Mouse (Mus musculus) MEL (cell line): ENCODE results near the gene Cnot8. TPM values are rescaled to one million over a fixed set of nuclear protein-coding genes. Genes with fewer than 3 reads are reported as not detected.

ENCODE experiments used
- DNase-seq: peaks from one replicate; pipeline ENCODE4 v3.0.0; 2011; ENCODE audit warnings: low read depth, low spot score
- H3K27ac ChIP-seq: 2 replicates; pipeline ENCODE4 v1.5.1; 2012; ENCODE audit warnings: low read depth, mild to moderate bottlenecking, control low read depth, low read length, moderate library complexity; ENCODE audit not compliant: control insufficient read depth
- H3K27me3 ChIP-seq, 2 experiments: fragments of 150-350 bp in 1 of 2; sonication (generic) in 1 of 2; 2 replicates each; pipeline ENCODE4 v1.6.1; 2012; ENCODE audit warnings: low read length in 2 of 2, mild to moderate bottlenecking in 2 of 2, improper control_type of control experiment in 1 of 2, moderate library complexity in 1 of 2; ENCODE audit not compliant: insufficient read depth in 2 of 2, control insufficient read depth in 1 of 2
- H3K36me3 ChIP-seq, 2 experiments: 2 replicates each; pipeline ENCODE4 v1.6.1; 2012 to 2014; ENCODE audit warnings: low read length in 2 of 2, improper control_type of control experiment in 1 of 2, inconsistent platforms in 1 of 2, mild to moderate bottlenecking in 1 of 2; ENCODE audit not compliant: insufficient read depth in 2 of 2, control insufficient read depth in 1 of 2
- H3K4me1 ChIP-seq, 2 experiments: fragments of 150-350 bp in 1 of 2; sonication (generic) in 1 of 2; 2 replicates each; pipeline ENCODE4 v1.6.1; 2012; ENCODE audit warnings: low read length in 2 of 2, improper control_type of control experiment in 1 of 2, mild to moderate bottlenecking in 1 of 2; ENCODE audit not compliant: insufficient read depth in 2 of 2, control insufficient read depth in 1 of 2
- H3K4me3 ChIP-seq, 2 experiments: fragments of 150-350 bp in 1 of 2; sonication (generic) in 1 of 2; 2 replicates each; pipeline ENCODE4 v1.5.1; 2012; ENCODE audit warnings: low read depth in 2 of 2, low read length in 2 of 2, mild to moderate bottlenecking in 2 of 2, moderate library complexity in 2 of 2, control low read depth in 1 of 2, improper control_type of control experiment in 1 of 2; ENCODE audit not compliant: control insufficient read depth in 1 of 2, insufficient read depth in 1 of 2
- H3K79me2 ChIP-seq: 2 replicates; pipeline ENCODE4 v1.6.1; 2012; ENCODE audit warnings: mild to moderate bottlenecking, low read length, moderate library complexity; ENCODE audit not compliant: control insufficient read depth, poor library complexity, insufficient read depth
- H3K9ac ChIP-seq: 2 replicates; pipeline ENCODE4 v1.6.1; 2012; ENCODE audit warnings: low read depth, mild to moderate bottlenecking, control low read depth, low read length, moderate library complexity; ENCODE audit not compliant: control insufficient read depth, poor library complexity, severe bottlenecking
- H3K9me3 ChIP-seq: fragments of 150-350 bp; sonication (generic); replicated peaks from 2 replicates; pipeline ENCODE4 v1.6.1; 2012; ENCODE audit warnings: mild to moderate bottlenecking, low read length, improper control_type of control experiment, moderate library complexity; ENCODE audit not compliant: insufficient read depth
- BHLHE40 ChIP-seq: IDR thresholded peaks from 2 replicates; pipeline ENCODE4 v1.6.1; 2012; ENCODE audit warnings: low read depth, mild to moderate bottlenecking, inconsistent platforms, low read length, improper control_type of control experiment, borderline replicate concordance
- CTCF ChIP-seq, 3 experiments: IDR thresholded peaks in 2 of 3; conservative IDR thresholded peaks in 1 of 3; 2 replicates each; pipeline ENCODE4 v1.5.1; 2011 to 2012; ENCODE audit warnings: low read length in 3 of 3, low read depth in 2 of 3, mild to moderate bottlenecking in 2 of 3, improper control_type of control experiment in 1 of 3, inconsistent platforms in 1 of 3, mixed read lengths in 1 of 3, moderate library complexity in 1 of 3; ENCODE audit not compliant: control insufficient read depth in 1 of 3, insufficient read depth in 1 of 3, poor library complexity in 1 of 3, severe bottlenecking in 1 of 3
- E2F4 ChIP-seq: IDR thresholded peaks from 2 replicates; pipeline ENCODE4 v1.6.1; 2011; ENCODE audit warnings: low read depth, low read length, improper control_type of control experiment, borderline replicate concordance
- ELF1 ChIP-seq: IDR thresholded peaks from 2 replicates; pipeline ENCODE4 v1.6.1; 2014; ENCODE audit warnings: low read depth, mild to moderate bottlenecking, inconsistent platforms, low read length, improper control_type of control experiment, moderate library complexity
- ETS1 ChIP-seq: IDR thresholded peaks from 2 replicates; pipeline ENCODE4 v1.6.1; 2012; ENCODE audit warnings: low read depth, mild to moderate bottlenecking, inconsistent platforms, low read length, improper control_type of control experiment, moderate library complexity
- GABPA ChIP-seq: IDR thresholded peaks from 2 replicates; pipeline ENCODE4 v1.6.1; 2012; ENCODE audit warnings: low read depth, mild to moderate bottlenecking, inconsistent platforms, low read length, improper control_type of control experiment, moderate library complexity
- GATA1 ChIP-seq: IDR thresholded peaks from 2 replicates; pipeline ENCODE4 v1.6.1; 2011; ENCODE audit warnings: low read depth, low read length, improper control_type of control experiment
- JUND ChIP-seq: IDR thresholded peaks from 2 replicates; pipeline ENCODE4 v1.6.1; 2011; ENCODE audit warnings: low read depth, mild to moderate bottlenecking, improper control_type of control experiment, low read length
- KAT2A ChIP-seq: conservative IDR thresholded peaks from 2 replicates; pipeline ENCODE4 v1.6.1; 2012; ENCODE audit warnings: low read depth, low read length, improper control_type of control experiment, inconsistent platforms
- MAFK ChIP-seq: IDR thresholded peaks from 2 replicates; pipeline ENCODE4 v1.6.1; 2011; ENCODE audit warnings: low read depth, mild to moderate bottlenecking, low read length, improper control_type of control experiment, borderline replicate concordance
- MXI1 ChIP-seq: IDR thresholded peaks from 2 replicates; pipeline ENCODE4 v1.6.1; 2011; ENCODE audit warnings: mild to moderate bottlenecking, low read depth, low read length, improper control_type of control experiment
- MYB ChIP-seq: IDR thresholded peaks from 2 replicates; pipeline ENCODE4 v1.6.1; 2011; ENCODE audit warnings: mild to moderate bottlenecking, low read depth, low read length, improper control_type of control experiment
- MYC ChIP-seq: IDR thresholded peaks from 2 replicates; pipeline ENCODE4 v1.6.1; 2011; ENCODE audit warnings: low read depth, mild to moderate bottlenecking, low read length, improper control_type of control experiment, moderate library complexity
- NELFE ChIP-seq: IDR thresholded peaks from 2 replicates; pipeline ENCODE4 v1.6.1; 2011; ENCODE audit warnings: low read depth, low read length, improper control_type of control experiment
- NRF1 ChIP-seq: IDR thresholded peaks from 2 replicates; pipeline ENCODE4 v1.6.1; 2014; ENCODE audit warnings: low read depth, mild to moderate bottlenecking, inconsistent platforms, low read length, improper control_type of control experiment, moderate library complexity; ENCODE audit not compliant: poor library complexity, insufficient read depth, severe bottlenecking
- POLR2A ChIP-seq, 2 experiments: IDR thresholded peaks; 2 replicates each; pipeline ENCODE4 v1.6.1; 2011 to 2012; ENCODE audit warnings: low read length in 2 of 2, mild to moderate bottlenecking in 2 of 2, control low read depth in 1 of 2, improper control_type of control experiment in 1 of 2, low read depth in 1 of 2, moderate library complexity in 1 of 2; ENCODE audit not compliant: control insufficient read depth in 1 of 2, insufficient read depth in 1 of 2, poor library complexity in 1 of 2
- POLR2AphosphoS2 ChIP-seq: IDR thresholded peaks from 2 replicates; pipeline ENCODE4 v1.6.1; 2011; ENCODE audit warnings: low read length, improper control_type of control experiment
- POLR2AphosphoS5 ChIP-seq: IDR thresholded peaks from 2 replicates; pipeline ENCODE4 v1.6.1; 2012; ENCODE audit warnings: low read depth, borderline replicate concordance, mild to moderate bottlenecking, inconsistent platforms, low read length, moderate library complexity, mixed read lengths
- RAD21 ChIP-seq: IDR thresholded peaks from 2 replicates; pipeline ENCODE4 v1.6.1; 2011; ENCODE audit warnings: mild to moderate bottlenecking, low read depth, low read length, improper control_type of control experiment
- SIN3A ChIP-seq: IDR thresholded peaks from 2 replicates; pipeline ENCODE4 v1.6.1; 2012; ENCODE audit warnings: low read length, improper control_type of control experiment, inconsistent platforms
- TCF12 ChIP-seq: IDR thresholded peaks from 2 replicates; pipeline ENCODE4 v1.6.1; 2014; ENCODE audit warnings: low read depth, mild to moderate bottlenecking, inconsistent platforms, low read length, improper control_type of control experiment, moderate library complexity
- UBTF ChIP-seq: IDR thresholded peaks from 2 replicates; pipeline ENCODE4 v1.6.1; 2012; ENCODE audit warnings: low read depth, mild to moderate bottlenecking, inconsistent platforms, low read length, improper control_type of control experiment, moderate library complexity, borderline replicate concordance; ENCODE audit not compliant: insufficient read depth
- USF1 ChIP-seq: IDR thresholded peaks from 2 replicates; pipeline ENCODE4 v1.6.1; 2014; ENCODE audit warnings: low read depth, mild to moderate bottlenecking, inconsistent platforms, low read length, improper control_type of control experiment, moderate library complexity
- USF2 ChIP-seq, 2 experiments: IDR thresholded peaks; 2 replicates each; pipeline ENCODE4 v1.6.1; 2011 to 2012; ENCODE audit warnings: improper control_type of control experiment in 2 of 2, low read length in 2 of 2, borderline replicate concordance in 1 of 2, inconsistent platforms in 1 of 2, low read depth in 1 of 2, mild to moderate bottlenecking in 1 of 2; ENCODE audit not compliant: insufficient read depth in 1 of 2
- ZC3H11A ChIP-seq: IDR thresholded peaks from 2 replicates; pipeline ENCODE4 v1.6.1; 2012; ENCODE audit warnings: low read depth, mild to moderate bottlenecking, inconsistent platforms, low read length, improper control_type of control experiment
- ZNF384 ChIP-seq: IDR thresholded peaks from 2 replicates; pipeline ENCODE4 v1.6.1; 2012; ENCODE audit warnings: low read depth, mild to moderate bottlenecking, inconsistent platforms, low read length, improper control_type of control experiment
- polyA plus RNA-seq, 2 experiments: library from polyadenylated mRNA; stranded (reverse) in 1 of 2; unstranded in 1 of 2; fragments of >175 nt in 1 of 2; fragments of >200 nt in 1 of 2; gene quantifications; 2 replicates each; pipeline versions ENCODE4 v1.2.1 to v1.2.4; 2012; ENCODE audit warnings: low replicate concordance in 2 of 2, low read depth in 1 of 2; ENCODE audit not compliant: insufficient read length in 2 of 2, insufficient read depth in 1 of 2, missing spikeins in 1 of 2
- total RNA-seq: library from RNA; depleted of rRNA; stranded (reverse); fragments of 300-350 nt; gene quantifications from 2 replicates; pipeline ENCODE4 v1.2.3, GENCODE M21; 2012

Gene Cnot8
- total and polyA plus RNA-seq, 3 experiments: 52.9 to 70.3 TPM; not detected in 1

GRCm38 (mm10) chr11:58093021-58093528 lies 10.9 kb upstream of the Cnot8 start, which contains the start of gene Gm12248 (continued):
- TF ChIP-seq MYB: 0 out of 2 replicates have a peak, but pooled peaks have one; percentile 1
- TF ChIP-seq ELF1: peak; percentile 43; the same call in 1 of the 2 replicates
- TF ChIP-seq KAT2A: no peak

GRCm38 (mm10) chr11:58094766-58095165 lies 9.2 kb upstream of the Cnot8 start:
- Histone ChIP-seq H3K27ac (no peak overlapping the region), H3K4me3 (no peak overlapping the region), H3K4me1 (peaks cover 4 to 6% of the 10 kb centered on the region in 2 experiments; a peak in 3 of 4 replicates), H3K36me3 (peaks cover 0 to 4% of the 10 kb centered on the region in 2 experiments; a peak in 1 of 4 replicates)
- no peak for DNase-seq
- no peak for TF ChIP-seq MXI1
- TF ChIP-seq SIN3A: no peak
- no peak for TF ChIP-seq E2F4
- TF ChIP-seq GABPA: no peak
- no peak for TF ChIP-seq POLR2AphosphoS5
- TF ChIP-seq KAT2A: no peak
- no peak for TF ChIP-seq TCF12
- no peak for TF ChIP-seq RAD21
- TF ChIP-seq POLR2A (IDR thresholded peaks at IDR 0.05; ENCODE audit: control insufficient read depth in 1 of 2, insufficient read depth in 1 of 2, low read depth in 1 of 2, low read length in 2 of 2, poor library complexity in 1 of 2): no peak
- no peak for TF ChIP-seq CTCF (IDR thresholded peaks at IDR 0.05 in 2 of 3, conservative IDR thresholded peaks at IDR 0.05 in 1 of 3; ENCODE audit: control insufficient read depth in 1 of 3, insufficient read depth in 1 of 3, low read depth in 2 of 3, low read length in 3 of 3, poor library complexity in 1 of 3, severe bottlenecking in 1 of 3)
- TF ChIP-seq MAFK: no peak
- TF ChIP-seq UBTF: no peak
- TF ChIP-seq MYB: no peak
- TF ChIP-seq ZC3H11A: no peak
- no peak for TF ChIP-seq USF1
- TF ChIP-seq JUND: no peak
- no peak for TF ChIP-seq GATA1
- TF ChIP-seq, all 39 proteins: peak for 0
- Histone ChIP-seq H3K9me3 (no peaks in the 10 kb centered on the region), H3K9ac (no peak overlapping the region), H3K27me3 (no peaks in the 10 kb centered on the region), H3K79me2 (no peaks in the 10 kb centered on the region)

GRCm38 (mm10) chr11:58095561-58095960 lies 8.4 kb upstream of the Cnot8 start:
- H3K9ac ChIP-seq: no peak overlapping the region
- H3K36me3 ChIP-seq: peaks cover 0 to 4% of the 10 kb centered on the region in 2 experiments; a peak in 1 of 4 replicates
- no peaks in the 10 kb centered on the region for H3K9me3 ChIP-seq
- no peaks in the 10 kb centered on the region for H3K27me3 ChIP-seq
- H3K4me1 ChIP-seq: peaks cover 4 to 6% of the 10 kb centered on the region in 2 experiments; a peak in 3 of 4 replicates
- no peak overlapping the region for H3K4me3 ChIP-seq
- no peak for DNase-seq
- H3K27ac ChIP-seq: no peak overlapping the region
- H3K79me2 ChIP-seq: no peaks in the 10 kb centered on the region
- TF ChIP-seq MAFK: no peak
- no peak for TF ChIP-seq RAD21
- no peak for TF ChIP-seq MYB
- no peak for TF ChIP-seq UBTF
- TF ChIP-seq CTCF (IDR thresholded peaks at IDR 0.05 in 2 of 3, conservative IDR thresholded peaks at IDR 0.05 in 1 of 3; ENCODE audit: control insufficient read depth in 1 of 3, insufficient read depth in 1 of 3, low read depth in 2 of 3, low read length in 3 of 3, poor library complexity in 1 of 3, severe bottlenecking in 1 of 3): no peak
- no peak for TF ChIP-seq E2F4
- no peak for TF ChIP-seq MYC
- TF ChIP-seq USF2 (IDR thresholded peaks at IDR 0.05; ENCODE audit: borderline replicate concordance in 1 of 2, insufficient read depth in 1 of 2, low read depth in 1 of 2, low read length in 2 of 2): no peak
- TF ChIP-seq KAT2A: no peak
- no peak for TF ChIP-seq GATA1
- TF ChIP-seq BHLHE40: no peak
- TF ChIP-seq ETS1: no peak
- TF ChIP-seq NELFE: no peak
- TF ChIP-seq ZNF384: no peak
- TF ChIP-seq NRF1: no peak
- TF ChIP-seq POLR2A (IDR thresholded peaks at IDR 0.05; ENCODE audit: control insufficient read depth in 1 of 2, insufficient read depth in 1 of 2, low read depth in 1 of 2, low read length in 2 of 2, poor library complexity in 1 of 2): no peak
- TF ChIP-seq POLR2AphosphoS2: no peak
- no peak for TF ChIP-seq MXI1
